Mouse (Mus musculus) spleen, postnatal 0 days (tissue): ENCODE data around the gene Zfp53. TPM values are rescaled to one million over a fixed set of nuclear protein-coding genes. Genes with fewer than 3 reads are reported as not detected.

Source experiments
- polyA plus RNA-seq: library from polyadenylated mRNA; unstranded; fragments of >200 nt; fragmentation: Nextera tagmentation; extraction: Ambion mirVana; gene quantifications from 2 replicates; pipeline ENCODE4 v1.2.1, GENCODE M21; 2015

Zfp53 gene
- polyA plus RNA-seq, result 4.5 and 4.9 TPM in 2 replicates

GRCm38 (mm10) chr17:21488760-21489499, at the start of gene Zfp53:
Zfp53 (plus strand) TSS chr17:21488998.

GRCm38 (mm10) chr17:21450138-21450704, 38.6 kb upstream of the Zfp53 start, which contains the start of gene Zfp51:
Zfp51 (plus strand) TSS chr17:21450374.

GRCm38 (mm10) chr17:21535096-21536001, 46.6 kb downstream of the Zfp53 start, which contains the start of gene Zfp52:
Zfp52 (plus strand) TSS chr17:21535539.

Other genes with a start within 250 kb of the Zfp53 start
- gene Vmn1r235, start 232.6 kb upstream of the Zfp53 start, polyA plus RNA-seq, result not detected in 2 replicates
- not detected in 2 replicates for gene Vmn1r236, start 206.1 kb upstream of the Zfp53 start, polyA plus RNA-seq
- gene Vmn1r237, start 177.1 kb upstream of the Zfp53 start, polyA plus RNA-seq, result not detected in 2 replicates
- 1.3 and 1.7 TPM in 2 replicates for gene Zfp677, start 105.2 kb upstream of the Zfp53 start, polyA plus RNA-seq
- gene Zfp54, start 65.8 kb upstream of the Zfp53 start, polyA plus RNA-seq, result 3.1 TPM in 2 replicates
- gene Zfp51, start 38.6 kb upstream of the Zfp53 start, polyA plus RNA-seq, result 6.7 and 7.2 TPM in 2 replicates
- 2.4 and 3.5 TPM in 2 replicates for gene Zfp52, start 46.5 kb downstream of the Zfp53 start, polyA plus RNA-seq
- 6.8 and 7.4 TPM in 2 replicates for gene Zfp948, start 78.0 kb downstream of the Zfp53 start, polyA plus RNA-seq
- 1.3 and 1.9 TPM in 2 replicates for gene Zfp983, start 161.6 kb downstream of the Zfp53 start, polyA plus RNA-seq
- 2.6 and 4.6 TPM in 2 replicates for gene Gm10226, start 202.9 kb downstream of the Zfp53 start, polyA plus RNA-seq
- gene Zfp760, start 218.7 kb downstream of the Zfp53 start, polyA plus RNA-seq, result 4.3 and 4.7 TPM in 2 replicates
- gene Zfp229, start 241.8 kb downstream of the Zfp53 start, polyA plus RNA-seq, result 2.8 and 3.2 TPM in 2 replicates